In the genomic region with DNA sequence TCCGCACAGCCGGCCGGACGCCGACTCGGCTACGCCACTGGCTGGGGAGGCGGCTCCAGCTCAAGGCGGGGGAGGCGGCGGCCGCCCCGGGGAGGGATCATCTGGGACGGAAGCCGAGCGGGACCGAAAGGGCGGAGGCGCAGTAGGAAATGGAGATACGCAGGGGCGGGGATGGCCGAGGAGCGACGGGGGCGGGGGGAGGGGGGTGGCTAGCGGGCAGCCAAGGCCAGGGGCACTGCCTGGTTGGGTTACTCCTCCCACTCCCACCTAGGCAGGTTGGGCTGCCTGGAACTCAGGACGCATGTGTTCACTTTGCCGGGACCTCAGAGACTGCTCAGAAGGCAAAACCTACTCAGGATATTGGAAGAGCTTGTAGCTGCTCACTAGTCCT, we compare ENCODE assay signal across 8 mouse cellular contexts. TPM values are rescaled to one million over a fixed set of nuclear protein-coding genes. Genes with fewer than 3 reads are reported as not detected.
DNase-seq lines count a peak whose midpoint lies in the region; ATAC-seq lines count a peak whose summit lies in the region.

A gene (minus strand): TSS at position 152 of the 391 bp plus-strand sequence.

- H3K27me3 ChIP-seq in intestine, embryonic 14.5 days (replicated peaks; ENCODE audit: control insufficient read depth, insufficient read depth, low read length), result no peaks in the 10 kb centered on the region

- no peaks in the 10 kb centered on the region for H3K9me3 ChIP-seq in intestine, embryonic 14.5 days (ENCODE audit: control insufficient read depth, low read length)

- 0% methylated on average over 28 of the region's 28 CpGs for WGBS in intestine, embryonic 14.5 days

- H3K36me3 ChIP-seq in intestine, embryonic 14.5 days (ENCODE audit: control insufficient read depth, insufficient read depth, low read length), result no peaks in the 10 kb centered on the region; the same call in 1 of the 2 replicates

- intact Hi-C loops in gastrocnemius, postnatal 14 days (cut with DNase I; ENCODE audit: low total_unique reads), result no loop called here
- intact Hi-C loops in left cerebral cortex, postnatal 14 days (cut with DNase I), result loop anchor here (2.0 to 5.0 kb wide), 2 partner anchors 40 to 76 kb away; a partner anchor contains a TSS

- H3K4me3 ChIP-seq in intestine, embryonic 14.5 days (ENCODE audit: low read depth, low read length), result peak within 1 kb of the TSS; percentile 87

- peak within 1 kb of the TSS; percentile 76 for H3K27ac ChIP-seq in intestine, embryonic 14.5 days (ENCODE audit: low read depth)

- peaks cover 21% of the 10 kb centered on the region for H3K4me1 ChIP-seq in intestine, embryonic 14.5 days (replicated peaks; ENCODE audit: control insufficient read depth, insufficient read depth, low read length)

- H3K9ac ChIP-seq in intestine, embryonic 14.5 days (ENCODE audit: low read length), result peak within 1 kb of the TSS; percentile 86

- peak; percentile 97 for ATAC-seq in intestine, embryonic 14.5 days (replicated peaks; ENCODE audit: low FRiP score, low TSS enrichment, low read depth)

- H3K4me2 ChIP-seq in intestine, embryonic 14.5 days (ENCODE audit: low read length), result peak within 1 kb of the TSS; percentile 84

- DNase-seq in adipocyte (ENCODE audit: low spot score), result peak; percentile 91
- DNase-seq in embryo, embryonic 10 days (ENCODE audit: low spot score), result peak; percentile 92
- peak; percentile 97 for DNase-seq in gastrocnemius, postnatal 14 days
- DNase-seq in intestine, embryonic 14.5 days (ENCODE audit: low spot score), result peak; percentile 97
- peak; percentile 92 to 94 for DNase-seq in left cerebral cortex, postnatal 14 days (ENCODE audit: low spot score in 2 of 2)
- peak; percentile 89 for DNase-seq in mesoderm, embryonic 11.5 days (ENCODE audit: low read depth, low spot score)
- peak; percentile 92 for DNase-seq in right cerebral cortex, postnatal 36 days (ENCODE audit: low spot score in 2 of 2)
- peak; percentile 95 for DNase-seq in yolk sac, embryonic 10.5 days (ENCODE audit: low spot score)

RNA-seq across cellular contexts. Expression of the gene that starts here (rescaled TPM):
- 10 to 100 TPM; 19.1 to 38.8 TPM for total RNA-seq in gastrocnemius, postnatal 14 days (2021)
- polyA plus RNA-seq in intestine, embryonic 14.5 days (2014; fragmentation: Nextera tagmentation; extraction: Ambion mirVana), result 18.5 and 20.7 TPM in 2 replicates
- total RNA-seq in left cerebral cortex, postnatal 14 days (2021), result 100 to 1,000 TPM; 115 to 117 TPM

Comparison
In these comparisons a context has a peak if more than half of its experiments do, and no peak if none do; other contexts are left out.
1. Peak in every context shown above with its lines: DNase-seq, ATAC-seq, H3K4me3 ChIP-seq and H3K27ac ChIP-seq.